Mouse (Mus musculus) MEL (cell line): ENCODE measurements around the gene Dstyk. TPM values are rescaled to one million over a fixed set of nuclear protein-coding genes. Genes with fewer than 3 reads are reported as not detected.

ENCODE experiments used
- DNase-seq: peaks from one replicate; pipeline ENCODE4 v3.0.0; 2011; ENCODE audit warnings: low read depth, low spot score
- H3K27ac ChIP-seq: 2 replicates; pipeline ENCODE4 v1.5.1; 2012; ENCODE audit warnings: low read depth, mild to moderate bottlenecking, control low read depth, low read length, moderate library complexity; ENCODE audit not compliant: control insufficient read depth
- H3K27me3 ChIP-seq, 2 experiments: fragments of 150-350 bp in 1 of 2; sonication (generic) in 1 of 2; 2 replicates each; pipeline ENCODE4 v1.6.1; 2012; ENCODE audit warnings: low read length in 2 of 2, mild to moderate bottlenecking in 2 of 2, improper control_type of control experiment in 1 of 2, moderate library complexity in 1 of 2; ENCODE audit not compliant: insufficient read depth in 2 of 2, control insufficient read depth in 1 of 2
- H3K36me3 ChIP-seq, 2 experiments: 2 replicates each; pipeline ENCODE4 v1.6.1; 2012 to 2014; ENCODE audit warnings: low read length in 2 of 2, improper control_type of control experiment in 1 of 2, inconsistent platforms in 1 of 2, mild to moderate bottlenecking in 1 of 2; ENCODE audit not compliant: insufficient read depth in 2 of 2, control insufficient read depth in 1 of 2
- H3K4me1 ChIP-seq, 2 experiments: fragments of 150-350 bp in 1 of 2; sonication (generic) in 1 of 2; 2 replicates each; pipeline ENCODE4 v1.6.1; 2012; ENCODE audit warnings: low read length in 2 of 2, improper control_type of control experiment in 1 of 2, mild to moderate bottlenecking in 1 of 2; ENCODE audit not compliant: insufficient read depth in 2 of 2, control insufficient read depth in 1 of 2
- H3K4me3 ChIP-seq, 2 experiments: fragments of 150-350 bp in 1 of 2; sonication (generic) in 1 of 2; 2 replicates each; pipeline ENCODE4 v1.5.1; 2012; ENCODE audit warnings: low read depth in 2 of 2, low read length in 2 of 2, mild to moderate bottlenecking in 2 of 2, moderate library complexity in 2 of 2, control low read depth in 1 of 2, improper control_type of control experiment in 1 of 2; ENCODE audit not compliant: control insufficient read depth in 1 of 2, insufficient read depth in 1 of 2
- H3K79me2 ChIP-seq: 2 replicates; pipeline ENCODE4 v1.6.1; 2012; ENCODE audit warnings: mild to moderate bottlenecking, low read length, moderate library complexity; ENCODE audit not compliant: control insufficient read depth, poor library complexity, insufficient read depth
- H3K9ac ChIP-seq: 2 replicates; pipeline ENCODE4 v1.6.1; 2012; ENCODE audit warnings: low read depth, mild to moderate bottlenecking, control low read depth, low read length, moderate library complexity; ENCODE audit not compliant: control insufficient read depth, poor library complexity, severe bottlenecking
- H3K9me3 ChIP-seq: fragments of 150-350 bp; sonication (generic); replicated peaks from 2 replicates; pipeline ENCODE4 v1.6.1; 2012; ENCODE audit warnings: mild to moderate bottlenecking, low read length, improper control_type of control experiment, moderate library complexity; ENCODE audit not compliant: insufficient read depth
- CTCF ChIP-seq, 3 experiments: IDR thresholded peaks in 2 of 3; conservative IDR thresholded peaks in 1 of 3; 2 replicates each; pipeline ENCODE4 v1.5.1; 2011 to 2012; ENCODE audit warnings: low read length in 3 of 3, low read depth in 2 of 3, mild to moderate bottlenecking in 2 of 3, improper control_type of control experiment in 1 of 3, inconsistent platforms in 1 of 3, mixed read lengths in 1 of 3, moderate library complexity in 1 of 3; ENCODE audit not compliant: control insufficient read depth in 1 of 3, insufficient read depth in 1 of 3, poor library complexity in 1 of 3, severe bottlenecking in 1 of 3
- ELF1 ChIP-seq: IDR thresholded peaks from 2 replicates; pipeline ENCODE4 v1.6.1; 2014; ENCODE audit warnings: low read depth, mild to moderate bottlenecking, inconsistent platforms, low read length, improper control_type of control experiment, moderate library complexity
- EP300 ChIP-seq, 2 experiments: IDR thresholded peaks; 2 replicates each; pipeline ENCODE4 v1.6.1; 2011; ENCODE audit warnings: improper control_type of control experiment in 2 of 2, low read length in 2 of 2, low read depth in 1 of 2, mild to moderate bottlenecking in 1 of 2
- ETS1 ChIP-seq: IDR thresholded peaks from 2 replicates; pipeline ENCODE4 v1.6.1; 2012; ENCODE audit warnings: low read depth, mild to moderate bottlenecking, inconsistent platforms, low read length, improper control_type of control experiment, moderate library complexity
- HCFC1 ChIP-seq: IDR thresholded peaks from 2 replicates; pipeline ENCODE4 v1.6.1; 2012; ENCODE audit warnings: low read depth, mild to moderate bottlenecking, inconsistent platforms, low read length, improper control_type of control experiment, moderate library complexity
- KAT2A ChIP-seq: conservative IDR thresholded peaks from 2 replicates; pipeline ENCODE4 v1.6.1; 2012; ENCODE audit warnings: low read depth, low read length, improper control_type of control experiment, inconsistent platforms
- MAFK ChIP-seq: IDR thresholded peaks from 2 replicates; pipeline ENCODE4 v1.6.1; 2011; ENCODE audit warnings: low read depth, mild to moderate bottlenecking, low read length, improper control_type of control experiment, borderline replicate concordance
- MAX ChIP-seq: IDR thresholded peaks from 2 replicates; pipeline ENCODE4 v1.6.1; 2011; ENCODE audit warnings: low read length, improper control_type of control experiment
- MAZ ChIP-seq: IDR thresholded peaks from 2 replicates; pipeline ENCODE4 v1.6.1; 2012; ENCODE audit warnings: low read depth, mild to moderate bottlenecking, inconsistent platforms, low read length, improper control_type of control experiment
- MXI1 ChIP-seq: IDR thresholded peaks from 2 replicates; pipeline ENCODE4 v1.6.1; 2011; ENCODE audit warnings: mild to moderate bottlenecking, low read depth, low read length, improper control_type of control experiment
- MYB ChIP-seq: IDR thresholded peaks from 2 replicates; pipeline ENCODE4 v1.6.1; 2011; ENCODE audit warnings: mild to moderate bottlenecking, low read depth, low read length, improper control_type of control experiment
- MYC ChIP-seq: IDR thresholded peaks from 2 replicates; pipeline ENCODE4 v1.6.1; 2011; ENCODE audit warnings: low read depth, mild to moderate bottlenecking, low read length, improper control_type of control experiment, moderate library complexity
- NELFE ChIP-seq: IDR thresholded peaks from 2 replicates; pipeline ENCODE4 v1.6.1; 2011; ENCODE audit warnings: low read depth, low read length, improper control_type of control experiment
- NRF1 ChIP-seq: IDR thresholded peaks from 2 replicates; pipeline ENCODE4 v1.6.1; 2014; ENCODE audit warnings: low read depth, mild to moderate bottlenecking, inconsistent platforms, low read length, improper control_type of control experiment, moderate library complexity; ENCODE audit not compliant: poor library complexity, insufficient read depth, severe bottlenecking
- POLR2A ChIP-seq, 2 experiments: IDR thresholded peaks; 2 replicates each; pipeline ENCODE4 v1.6.1; 2011 to 2012; ENCODE audit warnings: low read length in 2 of 2, mild to moderate bottlenecking in 2 of 2, control low read depth in 1 of 2, improper control_type of control experiment in 1 of 2, low read depth in 1 of 2, moderate library complexity in 1 of 2; ENCODE audit not compliant: control insufficient read depth in 1 of 2, insufficient read depth in 1 of 2, poor library complexity in 1 of 2
- POLR2AphosphoS2 ChIP-seq: IDR thresholded peaks from 2 replicates; pipeline ENCODE4 v1.6.1; 2011; ENCODE audit warnings: low read length, improper control_type of control experiment
- POLR2AphosphoS5 ChIP-seq: IDR thresholded peaks from 2 replicates; pipeline ENCODE4 v1.6.1; 2012; ENCODE audit warnings: low read depth, borderline replicate concordance, mild to moderate bottlenecking, inconsistent platforms, low read length, moderate library complexity, mixed read lengths
- RAD21 ChIP-seq: IDR thresholded peaks from 2 replicates; pipeline ENCODE4 v1.6.1; 2011; ENCODE audit warnings: mild to moderate bottlenecking, low read depth, low read length, improper control_type of control experiment
- SIN3A ChIP-seq: IDR thresholded peaks from 2 replicates; pipeline ENCODE4 v1.6.1; 2012; ENCODE audit warnings: low read length, improper control_type of control experiment, inconsistent platforms
- TBP ChIP-seq: IDR thresholded peaks from 2 replicates; pipeline ENCODE4 v1.8.0; 2011; ENCODE audit warnings: low read depth, low read length, improper control_type of control experiment
- TCF12 ChIP-seq: IDR thresholded peaks from 2 replicates; pipeline ENCODE4 v1.6.1; 2014; ENCODE audit warnings: low read depth, mild to moderate bottlenecking, inconsistent platforms, low read length, improper control_type of control experiment, moderate library complexity
- UBTF ChIP-seq: IDR thresholded peaks from 2 replicates; pipeline ENCODE4 v1.6.1; 2012; ENCODE audit warnings: low read depth, mild to moderate bottlenecking, inconsistent platforms, low read length, improper control_type of control experiment, moderate library complexity, borderline replicate concordance; ENCODE audit not compliant: insufficient read depth
- USF2 ChIP-seq, 2 experiments: IDR thresholded peaks; 2 replicates each; pipeline ENCODE4 v1.6.1; 2011 to 2012; ENCODE audit warnings: improper control_type of control experiment in 2 of 2, low read length in 2 of 2, borderline replicate concordance in 1 of 2, inconsistent platforms in 1 of 2, low read depth in 1 of 2, mild to moderate bottlenecking in 1 of 2; ENCODE audit not compliant: insufficient read depth in 1 of 2
- ZMIZ1 ChIP-seq: IDR thresholded peaks from 2 replicates; pipeline ENCODE4 v1.6.1; 2012; ENCODE audit warnings: low read depth, mild to moderate bottlenecking, inconsistent platforms, low read length, improper control_type of control experiment, moderate library complexity
- ZNF384 ChIP-seq: IDR thresholded peaks from 2 replicates; pipeline ENCODE4 v1.6.1; 2012; ENCODE audit warnings: low read depth, mild to moderate bottlenecking, inconsistent platforms, low read length, improper control_type of control experiment
- polyA plus RNA-seq, 2 experiments: library from polyadenylated mRNA; stranded (reverse) in 1 of 2; unstranded in 1 of 2; fragments of >175 nt in 1 of 2; fragments of >200 nt in 1 of 2; gene quantifications; 2 replicates each; pipeline versions ENCODE4 v1.2.1 to v1.2.4; 2012; ENCODE audit warnings: low replicate concordance in 2 of 2, low read depth in 1 of 2; ENCODE audit not compliant: insufficient read length in 2 of 2, insufficient read depth in 1 of 2, missing spikeins in 1 of 2
- total RNA-seq: library from RNA; depleted of rRNA; stranded (reverse); fragments of 300-350 nt; gene quantifications from 2 replicates; pipeline ENCODE4 v1.2.3, GENCODE M21; 2012

The Dstyk gene
- total and polyA plus RNA-seq, 3 experiments = 2.4 to 4.5 TPM; not detected in 1

- no peak for TF ChIP-seq TCF12
These were observed 57.1 kb downstream of the Dstyk start (continued) for GRCm38 (mm10) chr1:132474496-132474895.

- Histone ChIP-seq H3K9me3 (no peaks in the 10 kb centered on the region), H3K4me3 (peak overlapping the region; percentile 53 to 99), H3K9ac (peak overlapping the region; percentile 95), H3K27me3 (no peaks in the 10 kb centered on the region), H3K79me2 (peaks cover 39% of the 10 kb centered on the region), H3K36me3 (peaks cover 0 to 36% of the 10 kb centered on the region in 2 experiments; a peak in 2 of 4 replicates), H3K27ac (peak overlapping the region; percentile 60), H3K4me1 (peaks cover 8 to 16% of the 10 kb centered on the region in 2 experiments)
- peak; percentile 83 for DNase-seq
- 0 out of 2 replicates have a peak, but pooled peaks have one; percentile 55 for TF ChIP-seq UBTF
- TF ChIP-seq TBP = no peak
- TF ChIP-seq EP300 (IDR thresholded peaks at IDR 0.05; ENCODE audit: low read depth in 1 of 2, low read length in 2 of 2) = peak in 1 of 2 experiments; percentile 31; a peak in 1 of 4 replicates
- TF ChIP-seq SIN3A = peak; percentile 7; the same call in 1 of the 2 replicates
- TF ChIP-seq MAX = no peak
These were observed 59.2 kb downstream of the Dstyk start for GRCm38 (mm10) chr1:132476575-132476927.

GRCm38 (mm10) chr1:132476928-132477691 is 59.8 kb downstream of the Dstyk start, which contains the start of gene Rbbp5:
Gene Rbbp5 (plus strand): TSS chr1:132477365.
- no peaks in the 10 kb centered on the region for H3K9me3 ChIP-seq
- peaks cover 13 to 18% of the 10 kb centered on the region in 2 experiments for H3K4me1 ChIP-seq
- peaks cover 0 to 42% of the 10 kb centered on the region in 2 experiments; a peak in 2 of 4 replicates for H3K36me3 ChIP-seq
- H3K9ac ChIP-seq = peak within 1 kb of the TSS; percentile 95
- H3K79me2 ChIP-seq = peaks cover 41% of the 10 kb centered on the region
- peak within 1 kb of the TSS; percentile 65 for H3K27ac ChIP-seq
- no peaks in the 10 kb centered on the region for H3K27me3 ChIP-seq
- H3K4me3 ChIP-seq = peak within 1 kb of the TSS; percentile 53 to 99
- TF ChIP-seq EP300 (IDR thresholded peaks at IDR 0.05; ENCODE audit: low read depth in 1 of 2, low read length in 2 of 2) = no peak; a peak in 1 of 4 replicates
- no peak for TF ChIP-seq MAFK
- TF ChIP-seq UBTF = 0 out of 2 replicates have a peak, but pooled peaks have one; percentile 39
- peak; percentile 95 for TF ChIP-seq SIN3A
- TF ChIP-seq POLR2AphosphoS5 = no peak
- TF ChIP-seq MAX = peak; percentile 100
- peak; percentile 94 for TF ChIP-seq TBP
- peak in 2 of 3 experiments; percentile 0 to 1; a peak in 1 of 6 replicates for TF ChIP-seq CTCF (IDR thresholded peaks at IDR 0.05 in 2 of 3, conservative IDR thresholded peaks at IDR 0.05 in 1 of 3; ENCODE audit: control insufficient read depth in 1 of 3, insufficient read depth in 1 of 3, low read depth in 2 of 3, low read length in 3 of 3, poor library complexity in 1 of 3, severe bottlenecking in 1 of 3)
- TF ChIP-seq USF2 (IDR thresholded peaks at IDR 0.05; ENCODE audit: borderline replicate concordance in 1 of 2, insufficient read depth in 1 of 2, low read depth in 1 of 2, low read length in 2 of 2) = no peak
- TF ChIP-seq NRF1 = peak; percentile 66
- TF ChIP-seq TCF12 = peak; percentile 86
- TF ChIP-seq ZMIZ1 = peak; percentile 55; the same call in 1 of the 2 replicates
- TF ChIP-seq MYC = no peak
- TF ChIP-seq MXI1 = peak; percentile 74; the same call in 1 of the 2 replicates
- no peak for TF ChIP-seq ZNF384
- TF ChIP-seq MAZ = 0 out of 2 replicates have a peak, but pooled peaks have one; percentile 67
- TF ChIP-seq MYB = peak; percentile 33
- peak; percentile 80 for TF ChIP-seq ELF1
- TF ChIP-seq ETS1 = no peak
- peak; percentile 93 for TF ChIP-seq HCFC1
- no peak for TF ChIP-seq RAD21
- TF ChIP-seq POLR2A (IDR thresholded peaks at IDR 0.05; ENCODE audit: control insufficient read depth in 1 of 2, insufficient read depth in 1 of 2, low read depth in 1 of 2, low read length in 2 of 2, poor library complexity in 1 of 2) = peak; percentile 51 to 87; a peak in 3 of 4 replicates
- peak; percentile 57; the same call in 1 of the 2 replicates for TF ChIP-seq POLR2AphosphoS2
- TF ChIP-seq NELFE = peak; percentile 83
- no peak; the same call in 1 of the 2 replicates for TF ChIP-seq KAT2A
- TF ChIP-seq, all 39 proteins: peak for 16
- peak; percentile 94 for DNase-seq
